Mouse (Mus musculus) left cerebral cortex, adult 2 months (tissue): ENCODE results near the gene Olfr165. TPM values are rescaled to one million over a fixed set of nuclear protein-coding genes. Genes with fewer than 3 reads are reported as not detected.
"Not testable (repeated sequence)": the region's sequence is repeated elsewhere in the genome, so short reads cannot be mapped to it uniquely, and the experiment has no call there.

Experiments
- DNase-seq, 2 experiments: peaks; one replicate each; pipeline ENCODE4 v3.0.0; 2021 to 2022; ENCODE audit warnings: low spot score in 2 of 2, mixed read lengths in 1 of 2; ENCODE audit errors: extremely low spot score in 1 of 2
- H3K27ac ChIP-seq: fragments of 200-600 bp; 2 replicates; pipeline ENCODE4 v1.8.1; 2022
- H3K4me3 ChIP-seq: fragments of 200-600 bp; 2 replicates; pipeline ENCODE4 v1.8.1; 2022
- CTCF ChIP-seq: fragments of 200-600 bp; IDR thresholded peaks from 2 replicates; pipeline ENCODE4 v1.8.1; 2022; ENCODE audit warnings: antibody characterized with exemption, mild to moderate bottlenecking, moderate library complexity
- intact Hi-C: fragments of 180-260 bp; cut with DNase I; formaldehyde crosslinking; loops from one replicate; pipeline ENCODE4 v1.15.1; 2025
- long read RNA-seq, 2 experiments: library from polyadenylated mRNA; stranded (forward); transcript quantifications; one replicate each; pipeline ENCODE4 v2.0.0; 2021; ENCODE audit warnings: borderline mapping rate in 2 of 2
- total RNA-seq, 2 experiments: library from RNA; stranded (reverse); gene quantifications; 2 replicates each; pipeline ENCODE4 v1.2.3; 2021

Olfr165 gene
- total RNA-seq, result not detected
- long read RNA-seq, experiment 1, result 0 reads
- long read RNA-seq, experiment 2, result 0 reads

DNA sequence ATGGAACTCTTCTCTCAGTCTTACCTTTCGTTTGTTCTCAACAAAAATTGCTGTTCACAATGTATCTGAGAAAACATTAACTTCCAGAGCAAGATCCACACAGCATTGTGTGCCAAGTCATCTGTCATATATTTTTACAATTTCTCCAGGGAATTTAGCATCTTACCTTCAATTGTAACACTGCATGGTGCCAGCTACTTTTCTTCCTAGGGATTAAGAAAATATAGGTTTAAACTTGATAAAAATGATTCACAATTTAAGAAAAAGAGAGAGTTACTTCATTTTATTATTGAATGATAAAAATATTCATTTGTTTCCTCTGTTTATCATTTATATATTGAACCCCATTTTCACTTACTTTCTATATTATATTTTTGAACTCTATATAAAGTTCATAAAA, at the start of gene Olfr165:
TSS of gene Olfr165 (minus strand) at position 101 of the 400 bp plus-strand sequence.
- TF ChIP-seq CTCF, result no peak

DNA sequence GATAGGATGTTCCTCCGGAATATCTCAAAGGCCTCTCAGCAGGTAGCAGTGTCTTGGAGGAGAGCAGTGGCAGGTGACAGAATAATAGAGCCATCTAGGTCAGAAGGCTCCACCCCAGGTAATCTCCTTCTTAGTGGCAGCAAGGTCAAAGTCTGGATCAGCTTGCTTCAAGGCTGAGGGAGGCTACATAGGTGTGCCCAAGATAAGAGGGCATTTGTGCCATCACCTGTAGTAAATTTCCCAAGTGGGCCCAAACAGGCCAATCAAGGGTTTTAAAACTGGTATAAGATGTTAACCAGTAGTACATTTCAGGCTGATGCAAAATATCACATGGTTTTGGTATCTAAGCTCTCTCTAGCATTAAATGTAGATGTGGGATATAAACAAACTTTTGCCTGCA, 41.4 kb upstream of the Olfr165 start:
- DNase-seq, result no peak
- TF ChIP-seq CTCF, result no peak
- Histone ChIP-seq H3K27ac (no peak overlapping the region), H3K4me3 (no peak overlapping the region)
- intact Hi-C loops, result no loop called here

More for the DNA sequence above, at the start of gene Olfr165:
- Histone ChIP-seq H3K27ac (no peak within 1 kb of the TSS), H3K4me3 (no peak within 1 kb of the TSS)
- intact Hi-C loops, result no loop called here
- no peak for DNase-seq

DNA sequence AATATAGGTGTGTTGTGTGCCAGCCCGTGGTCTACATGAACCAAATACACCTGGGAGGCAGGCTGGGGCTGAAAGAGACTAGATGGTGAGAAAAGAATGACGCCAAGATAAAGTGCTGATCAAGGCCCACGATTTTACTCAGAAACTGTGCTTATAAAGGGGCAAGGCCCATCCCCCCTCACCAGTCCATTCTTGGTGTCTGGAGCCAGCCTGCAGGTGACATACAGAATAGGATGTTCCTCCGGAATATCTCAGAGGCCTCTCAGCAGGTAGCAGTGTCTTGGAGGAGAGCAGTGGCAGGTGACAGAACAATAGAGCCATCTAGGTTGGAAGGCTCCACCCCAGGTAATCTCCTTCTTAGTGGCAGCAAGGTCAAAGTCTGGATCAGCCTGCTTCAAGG, 35.8 kb upstream of the Olfr165 start:
- intact Hi-C loops, H3K4me3 ChIP-seq, DNase-seq, H3K27ac ChIP-seq: not testable (repeated sequence)

DNA sequence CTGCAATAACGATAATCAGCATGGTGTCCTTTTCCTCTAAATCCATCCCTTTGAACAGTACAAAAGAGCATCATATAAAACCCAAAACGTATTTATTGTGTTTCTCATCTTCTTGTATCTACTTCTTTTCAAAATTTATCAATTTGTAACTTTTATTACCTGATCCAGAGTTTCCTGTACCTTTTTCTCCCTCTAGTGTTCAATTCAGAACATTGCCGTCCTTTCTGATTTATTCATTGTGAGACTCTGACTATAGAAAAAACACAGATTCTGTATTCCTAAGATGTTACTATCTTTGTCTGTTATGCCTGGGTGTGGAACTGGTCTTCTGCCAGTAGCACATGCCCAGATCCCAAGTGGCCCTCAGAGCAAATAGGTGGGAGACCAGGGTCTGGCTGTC, 35.0 kb downstream of the Olfr165 start:
- Histone ChIP-seq H3K4me3 (no peak overlapping the region), H3K27ac (no peak overlapping the region)
- no peak for DNase-seq
- intact Hi-C loops, result no loop called here
- TF ChIP-seq CTCF, result no peak; the same call in 1 of the 2 replicates

Other genes starting within 250 kb of the Olfr165 start
- not detected for gene Olfr164, start 109.1 kb downstream of the Olfr165 start, total RNA-seq
- gene Olfr166, start 60.6 kb upstream of the Olfr165 start, total RNA-seq, result not detected
- not detected for gene Olfr167, start 99.1 kb upstream of the Olfr165 start, total RNA-seq
- not detected for gene Olfr168, start 112.4 kb upstream of the Olfr165 start, total RNA-seq
- gene Olfr169, start 148.7 kb upstream of the Olfr165 start, total RNA-seq, result not detected
- gene Olfr170, start 188.7 kb upstream of the Olfr165 start, total RNA-seq, result not detected
- not detected for gene Olfr171, start 206.8 kb upstream of the Olfr165 start, total RNA-seq